Mouse (Mus musculus): Measurements from ENCODE around the gene Gmpr2.
A peak's percentile ranks its signal among the peaks of the same experiment; 100 is the strongest.

Gmpr2 gene

GRCm38 (mm10) chr14:55671833-55672740, at the start of gene Gmpr2, which contains the start of gene Nedd8:
Gmpr2 (plus strand) TSS chr14:55671941.
Nedd8 (minus strand) TSS chr14:55672124.
- peak; percentile 89 for DNase-seq (ENCODE audit: low spot score)

GRCm38 (mm10) chr14:55628077-55628827, 43.5 kb upstream of the Gmpr2 start:
- no peak for DNase-seq (ENCODE audit: low spot score)

DNA sequence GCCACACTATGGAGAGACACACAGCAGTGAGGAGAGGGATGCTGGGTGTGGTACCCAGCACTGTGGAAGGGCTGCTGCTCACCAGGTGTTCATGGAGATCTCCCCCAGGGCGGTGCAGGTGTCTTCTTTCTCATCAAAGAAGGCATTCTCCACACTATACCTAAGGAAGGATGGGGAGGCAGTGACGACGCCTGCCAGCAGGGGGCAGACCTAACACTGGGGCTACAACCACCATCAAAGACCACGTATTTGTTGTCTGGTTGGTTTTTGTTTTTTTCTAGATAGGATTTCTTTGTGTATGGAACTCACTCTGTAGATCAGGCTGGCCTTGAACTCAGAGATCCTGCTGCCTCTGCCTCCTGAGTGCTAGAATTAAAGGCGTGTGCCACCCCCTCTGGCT, 42.4 kb upstream of the Gmpr2 start:
- peak; percentile 50 for DNase-seq (ENCODE audit: low spot score)

DNA sequence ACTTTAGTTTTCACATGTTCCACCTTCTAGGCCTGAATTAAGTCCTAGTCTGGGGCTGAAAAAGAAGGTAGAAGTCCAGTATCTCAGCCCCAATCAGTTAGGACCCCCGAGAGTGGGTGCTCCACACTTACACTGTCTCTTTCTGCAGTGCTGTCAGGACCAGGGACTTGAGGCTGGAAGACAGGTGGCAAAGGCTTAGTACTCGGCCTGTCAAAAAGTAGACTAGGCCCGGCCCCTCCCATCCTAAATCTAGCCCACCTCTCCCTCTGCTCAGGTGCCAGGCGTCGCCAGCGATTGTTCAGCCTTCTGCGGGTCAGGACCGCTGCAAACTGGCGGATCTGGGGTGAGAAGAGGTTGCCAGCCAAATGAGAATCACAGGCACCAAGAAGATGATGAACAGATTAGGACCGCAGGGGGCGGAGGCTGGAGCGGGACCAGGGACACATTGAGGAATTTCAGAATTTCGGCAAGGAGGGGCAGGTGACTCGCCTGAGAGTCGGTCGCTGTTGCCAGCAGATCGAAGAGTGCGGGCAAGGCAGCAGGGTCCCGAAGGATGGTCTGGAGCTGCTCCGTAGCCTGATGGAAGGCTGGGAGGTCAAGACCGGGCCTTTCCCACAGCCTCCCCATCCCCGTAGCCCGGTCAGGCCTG, 36.7 kb upstream of the Gmpr2 start:
- peak; percentile 51 for DNase-seq (ENCODE audit: low spot score)

- peak; percentile 88 for DNase-seq (ENCODE audit: low spot score)
These were observed 36.2 kb upstream of the Gmpr2 start, which contains the start of gene Ipo4 for GRCm38 (mm10) chr14:55635523-55636007. Ipo4 (minus strand) TSS chr14:55635957.

DNA sequence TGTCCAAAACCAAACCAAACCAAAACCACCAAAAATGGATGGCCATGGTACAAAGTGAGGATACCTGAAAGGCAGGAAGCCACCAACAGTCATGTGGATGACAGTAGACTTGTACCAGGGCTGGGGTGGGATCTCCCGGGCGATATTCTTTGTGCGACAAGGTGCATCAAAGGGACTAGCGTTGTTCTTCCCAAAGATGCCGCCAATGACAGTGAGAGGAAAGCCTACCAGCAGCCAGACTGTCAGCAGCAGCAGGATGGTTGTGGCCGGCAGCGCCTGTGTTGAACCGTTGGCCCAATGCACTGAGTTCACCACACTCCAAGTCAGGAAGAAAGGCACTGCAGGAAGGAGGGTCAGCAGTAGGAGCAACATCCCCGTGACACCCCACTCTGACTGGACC, 33.9 kb upstream of the Gmpr2 start, which contains the start of gene Gm49378:
TSS of gene Gm49378 (minus strand) at position 101 of the 400 bp plus-strand sequence.
- no peak for DNase-seq (ENCODE audit: low spot score)

GRCm38 (mm10) chr14:55640816-55641215, 30.9 kb upstream of the Gmpr2 start:
- DNase-seq (ENCODE audit: low spot score), result no peak

GRCm38 (mm10) chr14:55641291-55641690, 30.4 kb upstream of the Gmpr2 start:
- no peak for DNase-seq (ENCODE audit: low spot score)

- no peak for DNase-seq (ENCODE audit: low spot score)
These were observed 29.1 kb upstream of the Gmpr2 start for GRCm38 (mm10) chr14:55642679-55643059.

GRCm38 (mm10) chr14:55643060-55643907, 28.5 kb upstream of the Gmpr2 start, which contains the start of gene Tm9sf1:
Tm9sf1 (minus strand) TSS chr14:55643806.
- DNase-seq (ENCODE audit: low spot score), result peak; percentile 83

- DNase-seq (ENCODE audit: low spot score), result no peak
These were observed 27.4 kb upstream of the Gmpr2 start for GRCm38 (mm10) chr14:55644261-55644888.

DNA sequence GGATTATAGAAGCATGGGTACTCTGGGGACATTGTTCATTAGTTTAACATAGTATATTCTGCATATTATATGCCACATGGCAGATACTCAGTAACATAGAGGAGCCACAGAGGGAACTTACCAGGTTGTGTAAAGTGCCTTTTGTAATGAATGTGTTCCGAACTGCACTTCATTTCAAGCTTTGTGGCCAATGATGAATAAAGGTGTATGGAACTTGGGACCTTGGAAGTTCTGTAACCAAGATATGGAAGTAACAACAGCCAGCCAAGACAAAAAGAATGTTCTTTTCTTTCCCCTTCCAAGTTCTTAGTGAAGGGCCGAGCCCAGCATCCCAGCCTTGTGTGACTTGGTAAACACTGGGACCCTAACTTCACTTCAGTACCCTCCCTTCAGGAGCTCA, 21.9 kb upstream of the Gmpr2 start, which contains the start of gene Tssk4:
TSS of gene Tssk4 (plus strand) at position 301 of the 400 bp plus-strand sequence.
- DNase-seq (ENCODE audit: low spot score), result no peak

DNA sequence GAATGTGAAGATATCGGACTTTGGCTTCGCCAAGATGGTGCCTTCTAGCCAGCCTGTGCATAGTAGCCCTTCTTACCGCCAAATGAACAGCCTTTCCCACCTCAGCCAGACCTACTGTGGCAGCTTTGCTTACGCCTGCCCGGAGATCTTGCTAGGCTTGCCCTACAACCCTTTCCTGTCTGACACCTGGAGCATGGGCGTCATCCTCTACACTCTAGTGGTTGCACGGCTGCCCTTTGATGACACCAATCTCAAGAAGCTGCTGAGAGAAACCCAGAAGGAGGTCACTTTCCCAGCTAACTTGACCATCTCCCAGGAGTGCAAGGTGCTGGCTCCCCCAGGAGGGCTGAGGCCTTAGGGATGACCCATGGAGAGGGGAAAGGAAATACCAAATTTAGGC, 20.2 kb upstream of the Gmpr2 start:
- DNase-seq (ENCODE audit: low spot score), result no peak

DNA sequence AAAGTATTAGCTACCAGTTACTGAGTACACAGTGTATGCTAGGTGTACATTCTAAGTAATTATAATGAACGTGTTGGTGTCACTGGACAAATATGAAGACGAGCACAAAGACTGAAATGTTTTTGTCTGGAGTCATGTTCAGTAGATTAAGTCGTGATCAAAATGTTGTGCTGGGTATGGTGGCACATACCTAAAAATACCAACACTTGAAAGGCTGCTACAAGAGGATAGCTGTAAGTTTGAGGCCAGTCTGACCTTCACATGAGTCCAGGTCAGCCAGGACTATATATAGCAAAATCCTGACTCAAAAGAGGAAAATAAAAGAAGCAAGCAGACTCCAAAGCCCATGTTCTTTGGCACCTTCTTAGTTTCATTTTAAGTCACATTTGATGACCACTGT, 14.8 kb upstream of the Gmpr2 start:
- DNase-seq (ENCODE audit: low spot score), result no peak

GRCm38 (mm10) chr14:55658011-55658410, 13.7 kb upstream of the Gmpr2 start:
- no peak for DNase-seq (ENCODE audit: low spot score)

DNA sequence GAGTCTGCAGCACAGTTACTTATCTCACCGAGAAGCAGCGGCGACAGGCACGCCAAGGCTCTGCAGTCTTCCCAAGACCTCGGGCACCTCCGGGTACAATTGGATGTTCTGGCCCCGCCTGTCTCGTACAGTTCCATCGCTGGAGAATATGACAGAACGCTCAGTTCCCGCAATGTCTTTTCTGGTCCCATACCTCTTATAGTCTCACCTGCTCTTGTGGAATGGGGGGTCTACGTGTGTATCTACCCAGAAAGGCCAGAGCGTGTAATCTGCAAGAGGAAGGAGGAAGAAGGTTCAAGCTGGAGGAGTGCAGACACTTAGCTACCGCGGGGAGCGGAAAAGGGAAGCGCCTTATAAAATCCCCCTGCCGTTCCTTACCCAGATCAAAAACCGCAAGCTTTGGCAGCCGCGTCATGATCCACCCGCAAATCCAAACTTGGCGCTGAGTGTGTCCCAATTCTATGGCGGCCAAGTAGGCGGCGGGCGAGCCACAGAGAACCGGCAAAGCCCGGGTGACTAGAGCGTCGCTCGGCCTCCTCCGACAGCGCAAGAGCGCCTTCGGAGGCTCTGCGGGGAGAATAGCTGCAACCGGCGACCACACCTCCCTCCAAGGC, 11.7 kb upstream of the Gmpr2 start, which contains the start of gene Mdp1:
TSS of gene Mdp1 (minus strand) at position 549 of the 614 bp plus-strand sequence.
- peak; percentile 74 for DNase-seq (ENCODE audit: low spot score)

DNA sequence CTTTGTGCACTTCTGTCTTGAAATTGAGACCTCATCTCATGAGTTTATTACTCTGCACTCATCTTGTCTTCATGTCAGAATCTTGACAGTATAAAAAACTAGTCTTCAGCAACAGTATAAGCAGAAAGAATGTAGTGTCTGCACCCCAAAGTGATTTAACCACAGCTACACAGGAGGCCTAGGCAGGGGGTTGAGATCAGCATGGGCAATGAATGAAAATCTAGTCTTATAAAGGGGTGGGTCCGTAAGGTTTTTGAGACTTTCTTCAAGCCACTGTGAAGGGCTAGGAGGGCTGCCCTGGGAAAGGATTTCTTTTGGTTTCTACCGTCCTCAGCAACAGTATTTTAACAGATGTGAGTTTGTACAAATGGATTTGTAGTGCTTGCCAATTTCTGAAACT, 11.1 kb upstream of the Gmpr2 start:
- no peak for DNase-seq (ENCODE audit: low spot score)

DNA sequence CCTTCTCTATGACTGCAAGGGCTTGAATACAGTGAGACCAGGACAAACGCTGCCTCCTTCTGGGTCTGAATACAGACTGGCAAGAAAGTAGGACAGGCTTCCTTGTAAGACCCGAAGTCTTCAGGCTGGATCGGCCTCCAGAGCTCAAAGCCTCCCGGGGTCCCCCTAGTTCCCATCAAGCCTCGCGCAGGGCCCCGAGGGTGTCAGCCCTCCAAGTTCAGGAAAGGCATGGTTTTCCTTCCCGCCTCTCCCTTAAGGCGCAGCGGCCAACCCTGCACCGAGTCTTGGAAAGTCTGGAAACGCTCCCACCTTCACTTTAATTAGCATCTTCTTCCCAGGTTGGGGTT, 282 bp upstream of the Gmpr2 start:
- DNase-seq (ENCODE audit: low spot score), result no peak

GRCm38 (mm10) chr14:55672741-55673060, 960 bp downstream of the Gmpr2 start:
- DNase-seq (ENCODE audit: low spot score), result no peak

DNA sequence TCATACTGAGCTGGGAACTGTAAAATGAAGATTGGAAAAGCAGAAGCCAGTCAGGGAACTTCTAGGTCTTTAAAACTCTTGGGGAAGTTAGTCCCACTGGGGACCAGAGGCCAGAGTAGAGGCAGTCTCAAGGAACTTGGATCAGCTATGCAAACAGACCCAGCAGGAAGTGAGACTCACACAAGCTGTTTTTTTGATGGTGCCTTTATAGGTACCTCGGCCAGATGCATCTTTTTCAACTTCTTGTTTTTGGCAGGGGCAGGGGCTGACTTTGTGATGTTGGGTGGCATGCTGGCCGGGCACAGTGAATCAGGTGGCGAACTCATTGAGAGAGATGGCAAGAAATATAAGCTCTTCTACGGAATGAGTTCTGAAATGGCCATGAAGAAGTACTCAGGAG, 5.9 kb downstream of the Gmpr2 start:
- DNase-seq (ENCODE audit: low spot score), result no peak
